Mouse (Mus musculus): ENCODE data around the gene Mal. TPM values are rescaled to one million over a fixed set of nuclear protein-coding genes. Genes with fewer than 3 reads are reported as not detected.
"Not testable (repeated sequence)": the region's sequence is repeated elsewhere in the genome, so short reads cannot be mapped to it uniquely, and the experiment has no call there.

Mal gene
- polyA plus RNA-seq, 1 experiment, result 1.2 TPM

DNA sequence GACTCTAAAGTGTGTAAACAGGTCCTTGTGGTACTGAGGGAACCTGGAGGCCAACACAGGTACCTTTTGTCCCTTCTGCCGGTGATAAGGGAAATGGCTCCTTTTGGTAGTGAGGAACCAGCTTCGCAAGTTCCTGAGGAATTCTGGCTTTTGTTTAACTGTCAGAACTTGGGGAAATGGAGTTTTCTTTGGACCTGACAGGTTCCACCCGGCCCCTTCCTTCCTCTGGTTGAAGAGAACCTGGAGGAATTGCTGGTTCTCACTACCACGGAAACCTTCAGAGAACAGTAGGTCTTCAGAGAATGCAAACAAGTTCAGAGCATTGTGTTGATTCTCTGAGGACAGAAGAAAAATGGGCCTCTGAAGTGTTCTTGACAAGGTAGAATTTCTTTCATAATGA is 45.1 kb downstream of the Mal start:
- TF ChIP-seq CTCF (IDR thresholded peaks at IDR 0.05; ENCODE audit: borderline replicate concordance, control insufficient read depth, extremely low read depth, insufficient read depth, low read length, poor library complexity) (no peak), POLR2A (IDR thresholded peaks at IDR 0.05; ENCODE audit: control insufficient read depth, extremely low read depth, insufficient read depth, low read length, poor library complexity) (no peak)
- Histone ChIP-seq H3K27ac (ENCODE audit: control insufficient read depth, insufficient read depth, low read length) (no peak overlapping the region), H3K27me3 (ENCODE audit: control insufficient read depth, insufficient read depth, low read length) (no peaks in the 10 kb centered on the region), H3K4me3 (ENCODE audit: control insufficient read depth, insufficient read depth, low read length) (no peak overlapping the region), H3K4me1 (replicated peaks; ENCODE audit: control insufficient read depth, insufficient read depth, low read length) (no peaks in the 10 kb centered on the region), H3K36me3 (ENCODE audit: control insufficient read depth, insufficient read depth, low read length) (no peaks in the 10 kb centered on the region)
- no peak for DNase-seq
- 59% methylated on average over 4 of the region's 4 CpGs for WGBS

DNA sequence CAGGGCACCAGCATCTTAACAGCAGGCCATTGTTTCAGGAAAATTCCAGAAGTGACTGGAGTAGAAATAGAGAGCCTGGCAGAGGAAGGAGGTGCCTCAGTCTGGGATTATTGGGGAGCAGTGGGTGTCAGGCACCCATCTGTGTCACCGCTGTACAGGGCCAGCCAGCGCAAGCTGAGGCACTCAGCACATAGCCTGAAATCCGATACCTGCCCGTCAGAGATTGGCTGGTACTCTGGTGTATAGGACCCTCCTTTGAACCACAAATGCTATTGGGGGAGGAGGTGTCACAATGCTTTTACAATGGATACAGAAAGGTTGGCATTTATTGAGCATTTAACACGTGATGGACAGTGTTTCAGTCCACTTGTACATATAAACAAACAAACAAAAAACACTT is 47.5 kb downstream of the Mal start:
- DNase-seq, result no peak
- 63% methylated on average over 5 of the region's 5 CpGs for WGBS
- Histone ChIP-seq H3K4me3 (ENCODE audit: control insufficient read depth, insufficient read depth, low read length) (no peak overlapping the region), H3K27me3 (ENCODE audit: control insufficient read depth, insufficient read depth, low read length) (no peaks in the 10 kb centered on the region), H3K4me1 (replicated peaks; ENCODE audit: control insufficient read depth, insufficient read depth, low read length) (no peaks in the 10 kb centered on the region), H3K36me3 (ENCODE audit: control insufficient read depth, insufficient read depth, low read length) (peaks cover 9% of the 10 kb centered on the region), H3K27ac (ENCODE audit: control insufficient read depth, insufficient read depth, low read length) (no peak overlapping the region)
- TF ChIP-seq POLR2A (IDR thresholded peaks at IDR 0.05; ENCODE audit: control insufficient read depth, extremely low read depth, insufficient read depth, low read length, poor library complexity) (no peak), CTCF (IDR thresholded peaks at IDR 0.05; ENCODE audit: borderline replicate concordance, control insufficient read depth, extremely low read depth, insufficient read depth, low read length, poor library complexity) (no peak)

DNA sequence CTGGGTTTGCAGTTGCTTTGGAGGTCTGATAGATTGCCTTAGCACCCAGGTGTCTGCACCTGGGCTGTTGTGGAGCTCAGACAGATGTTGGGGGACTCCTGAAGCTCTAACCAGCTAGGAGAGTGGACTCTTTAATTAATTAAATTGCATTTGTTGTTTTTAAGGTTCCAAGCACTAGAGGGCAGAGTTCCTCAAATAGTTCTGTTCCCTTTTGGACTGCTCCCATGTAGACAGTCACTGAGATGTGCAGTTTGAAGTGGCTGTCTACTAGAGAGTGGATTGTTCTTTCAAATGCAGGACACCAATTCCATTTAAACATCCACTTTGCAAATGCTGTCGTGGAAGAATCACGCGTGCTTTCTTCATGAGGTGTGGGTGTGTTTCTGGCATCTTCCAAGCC is 48.3 kb downstream of the Mal start:
- H3K27me3 ChIP-seq (ENCODE audit: control insufficient read depth, insufficient read depth, low read length), result no peaks in the 10 kb centered on the region
- H3K27ac ChIP-seq (ENCODE audit: control insufficient read depth, insufficient read depth, low read length), result no peak overlapping the region
- 48% methylated on average over 3 of the region's 3 CpGs for WGBS
- H3K4me1 ChIP-seq (replicated peaks; ENCODE audit: control insufficient read depth, insufficient read depth, low read length), result no peaks in the 10 kb centered on the region
- H3K36me3 ChIP-seq (ENCODE audit: control insufficient read depth, insufficient read depth, low read length), result peaks cover 10% of the 10 kb centered on the region
- no peak for DNase-seq
- TF ChIP-seq CTCF (IDR thresholded peaks at IDR 0.05; ENCODE audit: borderline replicate concordance, control insufficient read depth, extremely low read depth, insufficient read depth, low read length, poor library complexity), result no peak
- TF ChIP-seq POLR2A (IDR thresholded peaks at IDR 0.05; ENCODE audit: control insufficient read depth, extremely low read depth, insufficient read depth, low read length, poor library complexity), result no peak
- no peak overlapping the region for H3K4me3 ChIP-seq (ENCODE audit: control insufficient read depth, insufficient read depth, low read length)

DNA sequence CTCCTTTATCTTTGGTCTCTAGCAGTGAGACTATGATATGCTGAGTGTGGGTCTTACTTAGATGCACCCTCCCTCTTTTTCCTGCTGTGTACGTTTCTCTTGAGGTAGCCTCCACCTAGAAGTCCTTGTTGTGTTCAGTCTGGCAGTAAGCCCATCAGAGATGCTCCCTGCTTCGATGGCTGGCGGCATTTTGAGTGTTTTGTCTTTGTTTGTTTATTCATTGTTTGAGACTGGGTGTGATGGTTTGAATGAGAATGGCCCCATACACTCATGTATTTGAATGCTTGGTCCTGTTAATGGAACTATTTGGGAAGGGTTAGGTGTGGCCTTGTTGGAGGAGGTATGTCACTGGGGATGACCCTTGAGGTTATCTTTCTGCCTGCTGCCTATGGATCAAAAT is 51.3 kb downstream of the Mal start:
- H3K4me3 ChIP-seq (ENCODE audit: control insufficient read depth, insufficient read depth, low read length), result no peak overlapping the region
- H3K36me3 ChIP-seq (ENCODE audit: control insufficient read depth, insufficient read depth, low read length), result peaks cover 30% of the 10 kb centered on the region
- no peaks in the 10 kb centered on the region for H3K27me3 ChIP-seq (ENCODE audit: control insufficient read depth, insufficient read depth, low read length)
- TF ChIP-seq POLR2A (IDR thresholded peaks at IDR 0.05; ENCODE audit: control insufficient read depth, extremely low read depth, insufficient read depth, low read length, poor library complexity) (no peak), CTCF (IDR thresholded peaks at IDR 0.05; ENCODE audit: borderline replicate concordance, control insufficient read depth, extremely low read depth, insufficient read depth, low read length, poor library complexity) (no peak)
- over 99% methylated on average over 3 of the region's 3 CpGs for WGBS
- H3K4me1 ChIP-seq (replicated peaks; ENCODE audit: control insufficient read depth, insufficient read depth, low read length), result no peaks in the 10 kb centered on the region
- no peak for DNase-seq
- no peak overlapping the region for H3K27ac ChIP-seq (ENCODE audit: control insufficient read depth, insufficient read depth, low read length)

DNA sequence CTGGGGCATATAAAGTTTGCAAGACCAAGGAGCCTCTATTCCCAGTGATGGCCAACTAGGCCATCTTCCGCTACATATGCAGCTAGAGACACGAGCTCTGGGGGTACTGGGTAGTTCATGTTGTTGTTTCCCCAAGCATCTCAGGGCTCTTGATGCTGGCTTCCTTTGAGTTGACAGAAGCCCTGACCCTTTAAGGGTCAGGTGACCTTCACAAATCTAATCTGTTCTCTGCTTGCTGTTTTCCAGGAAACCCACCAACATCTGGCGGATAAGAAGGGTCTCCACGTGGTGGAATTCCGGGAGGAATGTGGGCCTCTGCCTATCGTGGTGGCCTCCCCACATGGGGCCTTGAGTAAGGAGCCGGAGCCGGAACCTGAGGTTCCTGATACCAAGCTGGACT is 53.1 kb downstream of the Mal start:
- peaks cover 36% of the 10 kb centered on the region for H3K36me3 ChIP-seq (ENCODE audit: control insufficient read depth, insufficient read depth, low read length)
- not testable (repeated sequence) for H3K4me1 ChIP-seq (replicated peaks; ENCODE audit: control insufficient read depth, insufficient read depth, low read length); H3K27me3 ChIP-seq (ENCODE audit: control insufficient read depth, insufficient read depth, low read length); H3K27ac ChIP-seq (ENCODE audit: control insufficient read depth, insufficient read depth, low read length); H3K4me3 ChIP-seq (ENCODE audit: control insufficient read depth, insufficient read depth, low read length); DNase-seq
- WGBS, result 97% methylated on average over 6 of the region's 8 CpGs

DNA sequence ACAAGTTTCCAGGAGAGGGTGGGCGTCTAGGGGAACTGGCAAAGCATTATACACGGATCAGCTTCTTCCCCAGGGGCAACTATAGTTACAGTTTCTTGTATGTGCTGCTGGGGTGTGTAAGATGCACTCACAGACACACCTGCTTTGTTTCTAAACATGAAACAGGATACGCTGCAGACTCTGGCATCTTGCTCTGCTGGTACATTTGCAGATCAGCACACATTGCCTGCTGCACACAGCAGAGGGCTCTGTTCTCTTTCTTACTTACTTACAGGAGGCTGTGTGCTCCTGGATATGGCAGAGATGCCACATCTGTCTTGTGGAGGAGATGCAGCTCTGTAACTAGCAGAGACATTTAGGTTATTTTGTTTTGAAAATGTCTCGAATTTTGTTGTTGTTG is 65.7 kb downstream of the Mal start:
- TF ChIP-seq CTCF (IDR thresholded peaks at IDR 0.05; ENCODE audit: borderline replicate concordance, control insufficient read depth, extremely low read depth, insufficient read depth, low read length, poor library complexity), result no peak
- TF ChIP-seq POLR2A (IDR thresholded peaks at IDR 0.05; ENCODE audit: control insufficient read depth, extremely low read depth, insufficient read depth, low read length, poor library complexity), result no peak
- peaks cover 18% of the 10 kb centered on the region for H3K4me1 ChIP-seq (replicated peaks; ENCODE audit: control insufficient read depth, insufficient read depth, low read length)
- WGBS, result 45% methylated on average over 4 of the region's 4 CpGs
- H3K36me3 ChIP-seq (ENCODE audit: control insufficient read depth, insufficient read depth, low read length), result peaks cover 21% of the 10 kb centered on the region
- H3K27me3 ChIP-seq (ENCODE audit: control insufficient read depth, insufficient read depth, low read length), result no peaks in the 10 kb centered on the region
- H3K27ac ChIP-seq (ENCODE audit: control insufficient read depth, insufficient read depth, low read length), result peak overlapping the region; percentile 0
- H3K4me3 ChIP-seq (ENCODE audit: control insufficient read depth, insufficient read depth, low read length), result no peak overlapping the region
- DNase-seq, result peak; percentile 63

DNA sequence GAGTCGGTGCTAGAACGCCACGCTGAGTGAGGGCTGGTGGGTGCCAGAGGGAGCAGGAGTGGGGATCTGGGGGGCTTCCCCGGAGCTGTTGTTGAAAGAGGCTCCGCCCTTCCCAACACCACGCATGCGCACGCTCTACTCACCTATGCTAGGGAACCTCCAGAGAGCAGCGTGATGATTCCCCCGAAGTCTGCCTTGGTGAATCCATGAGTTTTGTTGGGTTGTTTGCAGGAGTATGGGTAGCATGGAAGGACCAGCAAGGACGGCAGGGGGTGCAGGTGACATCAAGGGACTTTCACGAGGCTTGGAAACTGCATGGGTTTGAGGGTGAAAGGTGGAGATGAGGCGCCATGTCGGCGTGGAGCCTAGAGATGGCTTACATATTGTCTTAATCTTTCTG is 66.3 kb downstream of the Mal start:
- TF ChIP-seq CTCF (IDR thresholded peaks at IDR 0.05; ENCODE audit: borderline replicate concordance, control insufficient read depth, extremely low read depth, insufficient read depth, low read length, poor library complexity), result no peak
- no peak for TF ChIP-seq POLR2A (IDR thresholded peaks at IDR 0.05; ENCODE audit: control insufficient read depth, extremely low read depth, insufficient read depth, low read length, poor library complexity)
- 63% methylated on average over 15 of the region's 15 CpGs for WGBS
- peak overlapping the region; percentile 88 for H3K27ac ChIP-seq (ENCODE audit: control insufficient read depth, insufficient read depth, low read length)
- peaks cover 15% of the 10 kb centered on the region for H3K36me3 ChIP-seq (ENCODE audit: control insufficient read depth, insufficient read depth, low read length)
- no peaks in the 10 kb centered on the region for H3K27me3 ChIP-seq (ENCODE audit: control insufficient read depth, insufficient read depth, low read length)
- peak overlapping the region; percentile 63 for H3K4me3 ChIP-seq (ENCODE audit: control insufficient read depth, insufficient read depth, low read length)
- peak; percentile 60 for DNase-seq
- H3K4me1 ChIP-seq (replicated peaks; ENCODE audit: control insufficient read depth, insufficient read depth, low read length), result peaks cover 18% of the 10 kb centered on the region

Data from thymus, adult 2 months (tissue).